Mouse (Mus musculus): Measurements from ENCODE around the gene Depdc7.

GRCm38 (mm10) chr2:104684771-104685170, 57.9 kb downstream of the Depdc7 start:
- TF ChIP-seq POLR2A (IDR thresholded peaks at IDR 0.05; ENCODE audit: extremely low read depth, insufficient read depth, low read length) (no peak), CTCF (IDR thresholded peaks at IDR 0.05; ENCODE audit: extremely low read depth, insufficient read depth, low read length) (no peak)

Data from cortical plate, adult 2 months (tissue).